Mouse (Mus musculus) adrenal gland, postnatal 36 days (tissue): ENCODE measurements at regions not wholly inside any gene's neighbourhood (a gene's known extent, or its start where the extent isn't known, plus 50 kb on each side); places are given as distances from the start of the nearest gene placed in this dataset.

Experiments
- DNase-seq, 2 experiments: peaks; one replicate each; pipeline ENCODE4 v3.0.0; 2021; ENCODE audit warnings: mixed read lengths in 1 of 2

DNA sequence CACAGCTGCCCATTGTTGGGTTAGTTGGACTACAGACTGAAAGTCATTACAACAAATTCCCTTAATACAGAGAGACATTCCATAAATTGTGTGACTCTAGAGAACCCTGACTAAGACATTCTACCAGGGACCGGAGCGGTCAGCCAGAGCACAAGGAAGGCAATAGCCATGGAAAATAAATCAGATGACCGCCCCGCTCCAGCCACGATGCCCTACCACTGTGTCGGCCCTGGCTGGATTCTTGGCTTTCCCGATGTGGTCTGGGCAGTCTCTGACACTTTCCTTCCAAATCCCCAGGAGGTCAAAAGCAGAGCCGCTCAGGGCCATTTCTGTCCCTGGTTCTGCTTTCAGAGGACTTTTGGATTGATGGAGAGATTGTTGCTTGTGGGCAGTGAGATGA, 57.8 kb downstream of the Lsm3 start:
- no peak for DNase-seq

DNA sequence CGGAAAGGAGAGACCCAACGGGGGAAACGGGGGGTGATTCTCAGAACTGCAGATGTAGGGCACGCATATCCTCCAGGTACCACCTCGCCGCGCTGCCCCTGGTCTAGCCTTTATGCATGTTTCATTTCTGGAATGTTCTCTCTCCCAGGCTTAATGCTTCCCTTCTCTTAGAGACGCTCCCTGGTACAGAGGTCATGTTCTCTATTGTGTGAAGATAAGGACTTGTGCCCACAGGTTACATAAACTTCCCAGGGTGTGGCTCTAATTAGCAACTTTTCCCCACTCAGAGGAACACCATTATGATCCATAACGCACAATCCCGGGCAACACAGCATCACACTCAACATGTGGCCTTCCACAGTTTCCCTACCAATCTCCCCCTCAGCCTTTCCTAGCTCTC, 58.7 kb downstream of the Lsm3 start:
- DNase-seq: no peak

DNA sequence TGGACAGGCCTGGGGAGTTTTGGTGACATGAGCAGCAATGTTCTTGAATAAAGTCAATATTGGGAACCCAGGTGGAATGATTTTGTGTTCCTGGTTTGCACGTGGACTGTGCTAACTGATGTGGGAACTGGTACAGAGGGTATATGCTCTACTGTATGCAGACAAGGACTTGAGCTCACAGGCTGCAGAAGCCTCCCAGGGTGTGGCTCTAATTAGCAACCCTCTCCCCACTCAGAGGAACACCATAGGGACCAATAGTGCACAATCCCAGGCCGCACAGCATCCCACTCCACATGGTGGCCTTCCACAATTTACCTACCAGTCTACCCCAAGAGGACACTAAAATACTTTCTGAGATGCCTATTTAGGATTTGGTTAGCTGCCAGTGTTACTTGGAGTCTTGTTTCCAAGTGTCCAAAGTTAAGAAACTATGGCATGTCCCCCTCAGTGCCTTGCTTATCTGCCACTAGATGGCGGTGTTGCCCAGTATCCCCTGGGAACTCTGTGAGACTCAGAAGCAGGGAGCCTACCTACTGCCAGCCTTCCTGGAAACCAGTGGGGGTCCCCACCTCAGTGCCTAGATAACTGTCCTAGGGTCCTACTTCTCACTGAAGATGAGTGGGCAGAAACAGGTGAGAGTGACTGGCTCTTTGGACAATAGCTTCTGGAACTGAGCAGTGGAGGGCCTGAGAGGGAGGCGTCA, 60.1 kb downstream of the Lsm3 start:
- peak; percentile 80 to 81 for DNase-seq

DNA sequence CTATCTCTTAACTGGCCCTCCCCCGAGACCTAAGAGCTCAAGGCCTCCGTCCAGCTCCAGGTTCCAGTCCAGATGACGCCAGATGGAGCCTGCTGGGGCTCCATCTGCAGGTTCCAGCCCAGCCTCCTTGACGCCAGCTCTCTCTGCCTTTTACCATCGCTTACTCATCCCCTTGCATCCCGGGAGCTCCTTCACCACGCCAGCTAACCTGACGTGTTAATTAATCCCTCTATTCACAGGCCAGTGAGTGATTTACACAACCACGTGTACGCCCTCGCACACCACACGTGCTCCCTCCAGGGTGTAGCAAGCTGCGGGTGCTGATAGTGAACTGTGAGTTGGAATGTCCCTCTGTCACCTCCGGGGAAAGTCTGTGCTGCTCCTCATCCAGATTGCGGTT, 61.2 kb downstream of the Lsm3 start:
- DNase-seq: no peak

DNA sequence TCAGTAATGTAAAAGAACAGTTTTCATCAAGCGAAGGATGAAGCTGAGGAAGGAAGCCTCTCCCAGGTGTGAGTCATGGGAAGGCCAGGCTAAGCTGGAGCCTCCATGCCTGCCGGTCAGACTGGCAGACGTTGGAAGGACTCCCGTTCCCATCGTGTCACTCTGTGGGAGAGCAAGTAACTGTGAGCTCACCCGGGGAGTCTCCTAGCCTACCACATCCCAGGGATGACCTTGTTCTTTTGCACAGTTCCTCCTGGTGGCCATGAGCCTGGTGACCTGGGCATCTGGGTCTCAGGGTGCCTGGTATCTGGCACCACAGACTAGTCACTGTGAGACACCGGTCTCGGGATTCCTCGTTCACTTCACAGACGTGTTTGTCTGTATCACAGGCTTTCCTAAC, 63.9 kb downstream of the Lsm3 start:
- DNase-seq: peak; percentile 24 to 47

DNA sequence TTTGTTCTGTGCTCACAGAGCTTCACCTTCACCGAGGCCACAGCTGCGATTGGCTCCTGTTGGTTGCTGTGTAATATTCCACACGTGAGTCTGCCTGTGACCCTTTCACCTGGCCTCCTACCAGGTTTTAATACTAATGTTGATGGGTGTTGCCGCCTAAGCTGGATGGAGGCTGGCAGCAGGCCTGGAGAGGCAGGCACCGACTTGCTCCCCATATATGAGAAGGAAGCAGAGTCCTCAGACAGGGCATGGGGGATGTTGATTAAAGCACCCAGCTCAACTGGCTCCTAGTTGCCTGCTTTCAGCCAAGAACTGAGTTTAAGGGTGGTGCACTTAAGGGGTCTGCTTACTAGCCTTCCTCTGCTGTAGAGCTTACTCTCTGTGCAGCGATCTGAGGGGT, 64.9 kb downstream of the Lsm3 start:
- DNase-seq: no peak

DNA sequence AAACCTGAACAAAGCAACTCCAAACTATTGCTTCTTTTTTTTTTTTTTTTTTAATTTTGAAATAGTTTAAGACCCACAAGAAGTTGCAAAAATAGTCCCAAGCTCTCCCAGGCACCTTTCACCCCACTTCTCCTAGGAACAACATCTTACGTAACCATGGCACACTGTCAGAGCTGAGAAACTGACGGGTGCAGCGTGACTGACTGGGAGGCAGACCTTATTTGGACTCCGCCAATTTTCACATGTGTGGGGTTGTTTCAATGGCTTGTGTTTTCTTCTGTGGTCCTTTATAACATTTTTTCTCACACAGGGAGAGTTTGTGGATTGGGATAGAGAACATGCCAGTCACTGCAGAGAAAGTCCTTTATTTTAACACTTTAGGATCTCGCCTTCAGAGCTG, 66.6 kb downstream of the Lsm3 start:
- DNase-seq: peak; percentile 51 to 52

DNA sequence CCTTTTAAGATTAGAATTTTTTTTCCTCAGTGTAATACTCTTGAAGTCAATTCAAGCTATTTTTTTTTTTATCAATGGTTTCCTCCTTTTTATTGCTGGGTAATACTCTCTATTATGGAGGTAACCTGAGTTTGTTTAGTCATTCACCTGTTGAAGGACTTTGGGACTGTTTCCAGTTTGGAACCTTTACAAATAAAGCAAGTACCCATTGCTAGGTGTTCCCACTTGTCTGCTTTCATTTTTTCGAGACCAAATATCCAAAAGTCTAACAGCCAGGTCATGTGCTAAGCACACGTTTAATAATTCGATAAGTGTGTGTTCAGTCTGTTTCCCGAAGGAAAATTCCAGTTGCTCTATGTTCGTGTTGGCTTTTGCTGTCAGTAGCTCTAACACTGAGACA, 67.6 kb downstream of the Lsm3 start:
- DNase-seq: no peak

DNA sequence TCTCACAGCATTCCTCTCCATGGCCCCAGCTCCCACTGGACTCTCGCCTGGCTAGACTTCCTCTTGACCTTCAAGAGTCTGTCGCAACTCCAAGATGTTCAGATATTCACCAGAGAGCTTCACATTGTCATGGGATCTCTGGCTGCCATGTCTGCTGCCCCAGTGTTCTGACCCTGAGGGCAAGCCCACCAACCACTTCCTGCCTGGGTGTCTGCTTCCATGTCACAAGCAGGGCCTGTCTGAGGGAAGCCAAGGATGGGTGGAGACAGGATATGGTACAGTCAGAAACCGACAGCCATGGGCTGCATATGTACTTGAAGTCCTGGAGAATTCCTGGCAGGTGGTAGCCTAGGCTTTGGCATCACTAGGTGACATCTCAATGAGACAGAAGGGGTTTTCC, 69.8 kb downstream of the Lsm3 start:
- DNase-seq: no peak

DNA sequence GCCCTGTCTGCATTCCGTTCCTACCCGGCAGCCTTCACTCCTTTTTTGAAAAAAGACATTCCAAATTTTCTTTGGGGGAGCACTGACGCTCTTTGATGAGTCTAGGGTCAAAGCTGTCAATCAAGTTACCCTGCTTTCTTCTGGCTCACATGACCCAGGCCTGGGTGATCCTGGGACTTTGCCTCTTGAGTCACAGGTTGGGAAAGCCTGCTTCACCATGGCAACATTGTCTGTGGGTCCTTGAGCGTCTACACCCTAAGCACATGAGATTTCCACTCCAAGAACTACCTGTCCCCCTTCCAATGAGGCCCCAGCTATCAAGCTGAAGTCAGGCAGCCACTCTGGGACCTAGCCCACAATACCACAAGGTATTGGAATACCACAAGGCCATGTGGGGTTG, 73.5 kb downstream of the Lsm3 start:
- DNase-seq: peak in 1 of 2 experiments; percentile 65

DNA sequence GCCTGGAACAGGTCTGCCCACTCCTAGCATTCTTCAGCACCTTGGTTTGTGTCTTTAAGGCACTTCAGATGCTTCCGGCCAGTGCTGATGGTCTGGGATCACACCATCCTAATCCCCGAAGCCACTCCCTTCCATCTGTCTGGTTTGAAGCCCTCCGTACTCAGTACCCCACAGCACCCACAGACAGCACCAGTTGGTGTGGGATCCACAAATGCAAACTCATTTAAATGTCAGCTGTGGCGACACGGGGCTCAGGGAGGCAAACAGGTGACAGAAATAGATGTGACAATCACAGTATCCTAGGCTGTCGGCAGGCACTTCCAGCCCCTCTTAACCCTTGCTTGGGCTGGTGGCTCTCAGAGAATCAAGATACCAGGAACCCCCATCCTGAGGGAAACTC, 74.7 kb downstream of the Lsm3 start:
- no peak for DNase-seq

DNA sequence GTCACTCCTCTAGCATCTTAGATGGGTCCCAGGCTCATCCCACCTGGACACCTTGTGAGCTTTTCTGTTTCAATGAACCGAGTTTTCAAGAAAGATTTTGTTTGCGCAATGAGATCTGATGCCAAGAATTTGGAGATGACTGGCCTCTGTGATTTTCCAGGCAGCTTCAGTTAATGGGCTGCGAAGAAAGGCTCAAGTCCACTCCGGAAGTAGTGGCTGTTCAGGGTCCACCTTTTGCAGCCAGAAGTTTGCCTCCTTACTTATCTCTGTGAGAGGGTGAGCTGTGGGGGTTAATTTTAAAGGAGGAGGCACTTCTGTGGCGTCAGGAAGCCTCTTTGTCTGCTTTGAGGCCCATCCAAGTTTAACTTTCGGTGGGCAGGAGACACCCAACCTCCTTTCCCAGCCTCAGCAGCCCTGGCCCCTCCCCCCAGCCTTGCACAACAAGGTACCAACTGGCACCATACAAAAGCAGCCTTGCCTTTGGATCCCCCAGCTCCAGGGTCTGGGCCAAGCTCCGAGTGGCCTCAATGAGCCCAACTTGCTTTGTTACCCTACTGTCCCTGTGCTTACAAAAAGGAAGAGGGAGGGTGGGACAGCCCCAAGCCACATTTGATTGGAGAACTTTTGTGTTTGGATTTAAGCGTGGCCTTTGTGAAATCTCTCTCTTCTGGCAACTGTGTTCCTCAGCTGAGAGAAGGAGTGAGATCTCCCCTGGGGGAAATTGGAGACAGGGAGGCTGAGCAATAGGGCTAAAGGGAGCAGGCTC, 75.3 kb downstream of the Lsm3 start:
- peak; percentile 30 to 52 for DNase-seq

DNA sequence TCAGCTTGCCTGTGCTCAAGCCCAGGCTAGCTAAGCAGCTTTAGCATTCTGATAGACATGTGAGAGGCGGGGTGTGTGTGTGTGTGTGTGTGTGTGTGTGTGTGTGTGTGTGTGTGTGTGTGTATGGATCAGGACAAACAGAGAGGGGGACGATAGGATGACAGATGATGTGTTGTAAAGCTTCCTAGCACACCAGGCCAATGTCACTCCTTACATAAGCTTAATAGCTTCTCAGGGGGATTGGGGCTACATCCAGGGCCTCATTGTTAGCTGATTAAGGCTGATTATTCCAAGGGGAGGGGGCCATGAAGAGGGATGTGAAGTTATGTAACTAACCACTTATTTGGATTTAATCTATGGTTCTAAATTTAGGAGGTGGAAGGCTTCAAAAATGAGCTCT, 76.9 kb downstream of the Lsm3 start:
- DNase-seq: no peak

DNA sequence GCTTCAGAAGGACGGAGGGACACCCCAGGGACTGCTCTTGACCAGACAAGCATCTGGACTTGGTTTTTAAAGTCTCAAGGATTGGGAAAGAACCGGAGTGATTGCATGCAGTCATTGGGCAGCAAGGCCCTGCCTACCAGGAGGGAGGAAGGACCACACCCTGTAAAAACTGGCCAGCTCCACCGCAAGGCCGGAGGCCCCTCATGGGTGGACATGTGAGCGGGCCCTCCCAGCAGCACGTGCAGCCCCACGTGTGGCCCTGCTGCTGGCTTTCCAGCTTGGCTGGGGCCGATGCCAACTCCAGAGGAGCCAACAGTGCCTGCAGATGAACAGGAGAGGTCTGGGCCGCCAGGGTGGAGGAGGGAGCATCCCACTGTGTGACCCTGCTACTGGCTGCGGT, 83.2 kb downstream of the Lsm3 start:
- DNase-seq: peak; percentile 97 to 98

DNA sequence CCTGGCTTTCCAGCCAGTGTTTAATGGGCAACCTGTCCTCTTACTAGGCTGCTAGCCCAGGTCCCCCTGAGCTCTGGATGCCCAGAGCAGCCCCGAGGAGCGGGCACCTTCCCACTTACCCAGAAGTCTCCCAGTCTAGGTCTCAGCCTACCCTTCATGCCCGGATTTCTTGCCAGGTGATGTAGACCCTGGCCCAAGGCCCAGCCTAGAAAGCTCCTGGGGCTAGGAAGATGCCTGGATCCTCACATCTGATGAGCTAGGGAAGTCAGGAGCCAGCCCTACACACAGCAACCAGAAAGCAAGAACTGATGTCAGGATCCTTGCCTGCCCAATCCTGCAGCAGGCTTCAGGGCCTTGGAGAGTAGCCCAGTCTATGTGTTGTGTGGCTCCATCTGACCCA, 83.7 kb upstream of the Slc6a6 start:
- no peak for DNase-seq

DNA sequence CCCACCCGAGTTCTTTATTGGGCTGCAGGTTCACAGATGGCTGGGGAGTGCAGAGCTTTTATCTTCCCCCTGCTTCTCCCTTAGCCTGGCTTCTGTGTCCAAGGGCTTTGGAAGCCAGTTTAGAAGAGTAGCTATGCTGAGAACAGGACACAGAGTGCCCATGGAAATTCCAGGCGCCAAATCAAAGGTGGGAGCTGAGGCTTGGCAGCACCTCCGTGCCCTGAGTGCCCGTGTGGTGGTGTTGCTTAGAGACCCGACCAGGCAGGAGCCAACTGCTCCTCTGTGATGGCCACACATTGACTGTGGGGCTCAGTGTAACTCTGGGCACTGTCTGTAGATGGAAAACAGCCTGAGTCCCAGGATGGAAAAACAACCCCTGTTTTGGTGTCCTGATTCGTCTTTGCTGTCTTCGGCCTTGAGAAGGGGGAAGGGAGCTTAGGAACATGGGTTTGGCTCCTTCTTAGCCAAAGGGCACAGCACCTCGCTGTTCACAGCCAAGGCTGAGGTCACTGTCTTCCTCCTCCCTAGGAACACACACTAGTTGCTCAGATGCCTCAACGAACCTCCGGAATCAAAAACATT, 77.1 kb upstream of the Slc6a6 start:
- DNase-seq: no peak

DNA sequence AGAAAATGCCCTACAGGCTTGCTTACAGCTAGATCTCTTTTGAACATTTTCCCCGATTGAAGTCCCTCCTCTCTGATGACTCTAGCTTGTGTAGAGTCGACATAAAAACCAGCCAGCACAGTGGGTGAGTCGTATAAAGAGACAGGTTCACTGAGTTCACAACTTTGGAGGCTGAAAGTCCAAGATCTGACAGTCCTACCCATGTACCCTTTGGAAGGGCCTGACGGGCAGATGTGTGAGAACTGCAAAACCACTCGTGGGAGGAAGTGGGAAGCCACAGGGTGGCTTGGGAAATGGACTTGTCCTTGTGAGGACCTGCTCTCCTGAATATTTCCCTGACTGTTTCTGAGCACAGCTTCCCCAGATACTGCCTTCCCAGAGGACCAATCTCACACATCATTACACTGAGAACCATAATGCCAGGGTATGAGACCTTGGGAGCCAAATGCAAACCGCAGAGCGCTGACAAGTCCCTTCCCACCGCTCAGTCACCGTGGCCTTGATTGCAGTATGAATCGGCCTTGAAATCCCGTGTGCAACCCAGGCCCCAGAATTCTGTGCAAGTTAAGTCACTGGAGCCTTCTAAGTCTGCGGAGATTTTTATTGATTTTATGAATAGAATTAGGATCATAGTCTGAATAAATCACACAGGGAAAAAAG, 76.1 kb upstream of the Slc6a6 start:
- DNase-seq: peak; percentile 75 to 86

DNA sequence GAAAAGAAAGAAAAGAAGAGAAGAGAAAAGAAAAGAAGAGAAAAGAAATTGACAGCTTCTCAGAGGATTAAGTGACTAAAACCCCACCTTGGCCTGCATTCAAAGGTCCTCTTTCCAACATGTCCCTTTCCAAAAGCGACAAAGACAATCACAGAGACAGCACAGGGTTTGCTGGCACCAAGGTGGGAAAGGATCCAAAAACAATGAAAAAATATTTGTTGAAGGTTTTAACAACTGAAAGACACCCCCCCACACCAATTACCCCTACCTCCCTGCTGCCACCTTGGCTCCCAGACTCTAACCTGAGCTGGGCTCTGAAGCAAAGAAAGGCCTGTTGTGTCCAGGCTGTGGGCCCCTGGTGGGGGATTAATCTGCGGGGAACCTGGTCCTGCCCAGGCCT, 74.2 kb upstream of the Slc6a6 start:
- DNase-seq: no peak

DNA sequence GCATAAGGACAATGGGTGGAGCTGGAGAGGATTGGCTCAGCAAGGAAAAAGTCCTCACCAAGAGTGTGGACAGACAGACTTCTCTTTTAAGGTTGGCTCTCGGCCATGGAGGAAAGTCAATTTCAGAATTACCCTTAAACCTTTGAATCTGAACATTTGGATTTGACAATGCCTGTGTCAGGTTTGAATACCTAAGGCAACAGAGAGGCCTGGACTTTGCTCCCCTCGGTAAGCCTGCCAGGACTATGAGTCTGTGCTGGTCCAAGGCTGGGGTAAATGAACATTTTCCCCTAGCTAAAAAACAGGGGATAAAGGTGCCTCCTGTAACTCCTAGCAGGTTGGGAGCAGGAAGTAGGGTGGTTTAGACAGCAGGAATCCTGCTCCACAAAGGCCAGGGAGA, 68.8 kb upstream of the Slc6a6 start:
- DNase-seq: no peak

DNA sequence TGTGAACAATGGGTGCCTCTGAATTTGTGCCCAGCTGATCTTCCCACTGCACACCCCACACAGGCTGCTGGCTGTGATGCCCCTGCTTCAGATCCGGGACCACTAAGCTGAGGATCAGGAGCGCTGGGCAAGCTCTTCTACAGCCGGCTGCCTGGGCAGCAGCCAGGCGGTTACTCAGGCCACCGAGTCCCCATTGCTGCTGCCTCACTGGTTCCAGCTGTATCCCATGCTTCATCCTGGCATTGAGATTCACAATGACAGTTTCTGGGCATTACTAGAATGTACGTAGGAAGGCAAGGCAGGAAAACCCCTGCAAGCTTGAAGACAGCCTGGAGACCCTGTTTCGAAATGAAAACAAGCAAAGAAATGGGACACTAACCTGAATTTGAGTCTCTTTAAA, 67.3 kb upstream of the Slc6a6 start:
- DNase-seq: no peak

DNA sequence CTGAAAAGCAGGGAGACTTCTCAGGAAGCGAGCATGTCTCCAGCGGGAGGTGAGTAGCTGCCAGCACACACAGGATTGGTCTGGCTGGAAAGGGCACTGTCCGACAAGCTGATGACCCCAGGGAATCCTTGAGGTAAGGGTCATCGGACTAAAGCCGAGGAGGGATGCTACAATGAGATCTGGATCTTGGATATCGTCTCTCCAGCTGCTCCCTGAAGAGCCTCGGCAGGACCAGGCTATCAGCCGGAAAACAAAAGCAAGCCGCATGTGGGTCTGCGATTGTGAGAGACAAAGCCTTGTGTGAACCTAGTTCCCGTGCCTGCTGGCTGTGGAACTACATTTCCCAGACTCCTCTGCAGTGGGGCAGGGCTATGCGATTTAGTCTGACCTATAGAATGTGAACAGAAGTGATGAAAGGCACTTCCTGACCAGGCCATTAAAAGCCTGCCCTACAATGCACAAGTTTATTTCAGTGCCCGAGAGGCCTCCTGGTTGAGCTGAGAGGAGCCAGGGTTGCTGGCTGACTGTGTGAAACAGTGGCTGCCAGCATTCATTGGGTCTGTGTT, 66.7 kb upstream of the Slc6a6 start:
- DNase-seq: peak in 1 of 2 experiments; percentile 20

DNA sequence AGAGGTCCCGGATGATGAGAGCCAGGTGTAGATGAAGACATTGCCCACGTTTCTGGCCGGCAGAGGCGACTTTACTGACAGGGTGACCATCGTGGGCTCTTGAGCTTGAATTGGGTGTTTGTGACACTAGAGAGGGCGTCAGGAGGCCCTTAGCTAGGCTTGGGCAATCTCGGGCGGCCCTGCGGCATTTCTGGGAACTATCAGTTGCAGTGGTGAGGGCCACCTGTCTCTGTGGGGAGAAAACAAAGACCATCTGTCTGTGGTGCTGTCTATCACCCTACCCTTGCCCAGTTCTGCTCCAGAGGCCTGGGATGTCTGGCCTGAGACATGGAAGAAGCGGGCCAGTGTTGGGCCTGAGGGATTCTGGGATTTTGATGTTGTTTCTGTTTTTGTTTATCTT, 66.2 kb upstream of the Slc6a6 start:
- DNase-seq: no peak

DNA sequence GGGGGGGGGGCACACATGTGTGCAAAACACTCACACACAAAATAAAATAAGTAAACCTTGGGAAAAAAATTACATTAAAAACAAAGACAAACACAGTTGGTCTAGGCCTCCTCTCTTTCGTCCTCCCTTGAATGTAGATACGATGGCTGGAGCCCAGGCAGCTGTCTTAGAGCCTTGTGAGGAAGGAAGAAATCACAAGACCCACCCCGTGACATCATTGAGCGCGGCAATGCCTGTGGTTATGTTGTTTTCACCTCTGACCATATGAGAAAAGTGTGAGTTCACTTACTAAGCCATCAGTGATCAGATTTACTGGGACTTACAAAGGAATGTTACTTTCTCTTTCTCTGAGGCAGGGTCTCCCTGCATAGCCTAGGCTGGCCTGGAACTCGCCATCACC, 64.8 kb upstream of the Slc6a6 start:
- DNase-seq: no peak
